Mouse (Mus musculus): ENCODE results near the gene Rnf10. TPM values are rescaled to one million over a fixed set of nuclear protein-coding genes. Genes with fewer than 3 reads are reported as not detected.

Rnf10 gene
- total RNA-seq, 2 experiments from 2014 or later = 248 to 266 TPM

DNA sequence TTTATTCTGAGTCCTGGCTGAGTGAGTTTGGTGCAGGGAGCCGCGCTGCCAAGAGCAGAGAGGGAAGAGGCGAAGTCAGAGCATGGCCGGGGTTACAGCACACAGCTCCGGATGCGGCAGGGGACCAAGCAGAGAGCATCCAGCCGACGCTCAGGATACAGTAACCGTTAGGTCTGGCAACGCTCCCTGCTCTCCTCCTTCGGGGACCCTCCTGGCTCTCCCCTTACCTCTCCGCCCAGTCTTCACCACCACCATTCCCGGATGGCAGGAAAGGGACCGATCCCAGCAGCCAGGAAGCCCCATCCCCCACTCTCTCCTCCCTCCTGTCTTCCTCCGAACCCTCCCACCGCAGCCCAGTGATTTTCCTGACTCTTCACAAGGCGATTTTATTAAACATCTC is 57.8 kb downstream of the Rnf10 start:
- DNase-seq (ENCODE audit: low spot score in 2 of 2) = peak; percentile 68 to 86
- intact Hi-C loops (cut with DNase I) = loop anchor here (2.0 kb wide), 1 partner anchor 16 kb away; no protein-coding TSS in a partner anchor

GRCm38 (mm10) chr5:115212861-115213260 is 59.8 kb downstream of the Rnf10 start:
- intact Hi-C loops (cut with DNase I) = no loop called here
- DNase-seq (ENCODE audit: low spot score in 2 of 2) = peak; percentile 32 to 85

DNA sequence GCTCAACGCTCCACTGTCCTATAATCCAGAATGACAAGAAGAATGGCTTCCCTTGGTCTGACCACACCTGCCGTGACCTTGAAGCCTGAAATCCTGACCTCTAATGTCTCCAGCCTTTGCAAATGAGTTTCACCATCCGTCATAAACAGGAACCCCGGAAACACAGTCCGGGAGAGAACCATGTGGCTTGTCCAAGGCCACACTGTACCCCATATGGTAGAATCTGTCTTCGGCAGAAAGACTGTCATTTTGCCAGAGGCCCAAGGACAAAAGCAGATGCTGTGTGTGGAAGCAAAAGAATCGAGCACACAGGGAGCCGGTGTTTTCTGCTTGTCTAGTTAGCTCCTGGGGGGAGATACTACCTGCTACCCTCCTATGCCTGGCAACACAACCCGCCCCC is 60.2 kb downstream of the Rnf10 start:
- intact Hi-C loops (cut with DNase I) = no loop called here
- DNase-seq (ENCODE audit: low spot score in 2 of 2) = peak in 1 of 2 experiments; percentile 61

DNA sequence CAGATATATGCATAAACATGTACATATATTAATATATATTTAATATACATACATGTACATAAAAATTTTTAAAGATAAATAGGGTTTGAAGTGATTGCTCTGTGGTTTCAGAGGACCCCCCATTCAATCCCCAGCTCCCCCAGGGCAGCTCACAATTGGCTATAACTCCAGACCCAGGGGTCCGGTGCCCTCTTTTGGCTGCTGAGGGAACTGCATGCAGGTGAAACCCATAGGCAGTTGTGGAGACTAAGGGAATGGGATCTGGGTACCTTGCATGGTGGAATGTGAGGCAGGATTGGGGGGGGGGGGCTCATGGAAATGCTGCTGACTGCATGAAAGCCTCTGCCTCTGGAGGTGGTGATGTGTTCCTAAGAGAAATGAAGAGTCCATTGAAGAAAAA is 62.3 kb downstream of the Rnf10 start:
- DNase-seq (ENCODE audit: low spot score in 2 of 2) = no peak
- intact Hi-C loops (cut with DNase I) = no loop called here

DNA sequence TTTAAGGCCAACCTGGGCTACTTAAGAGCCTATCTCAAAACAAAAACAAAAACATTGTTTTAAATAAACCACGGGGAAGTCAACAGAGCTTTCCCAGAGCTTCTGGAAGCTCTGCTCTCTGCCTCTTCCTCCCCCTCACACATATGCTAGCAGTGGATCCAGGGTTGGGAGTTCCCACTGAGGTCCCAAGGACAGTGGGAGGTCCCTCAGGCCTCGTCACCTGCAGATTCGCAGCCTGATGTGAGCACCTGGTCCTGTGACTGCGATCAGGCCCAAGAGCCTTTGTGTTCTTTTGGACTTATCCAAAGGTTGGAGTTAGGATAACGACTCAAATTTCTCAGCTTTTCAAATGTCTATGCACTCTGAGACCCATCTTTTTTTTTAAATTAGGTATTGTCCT is 64.1 kb downstream of the Rnf10 start:
- DNase-seq (ENCODE audit: low spot score in 2 of 2) = no peak
- intact Hi-C loops (cut with DNase I) = no loop called here

DNA sequence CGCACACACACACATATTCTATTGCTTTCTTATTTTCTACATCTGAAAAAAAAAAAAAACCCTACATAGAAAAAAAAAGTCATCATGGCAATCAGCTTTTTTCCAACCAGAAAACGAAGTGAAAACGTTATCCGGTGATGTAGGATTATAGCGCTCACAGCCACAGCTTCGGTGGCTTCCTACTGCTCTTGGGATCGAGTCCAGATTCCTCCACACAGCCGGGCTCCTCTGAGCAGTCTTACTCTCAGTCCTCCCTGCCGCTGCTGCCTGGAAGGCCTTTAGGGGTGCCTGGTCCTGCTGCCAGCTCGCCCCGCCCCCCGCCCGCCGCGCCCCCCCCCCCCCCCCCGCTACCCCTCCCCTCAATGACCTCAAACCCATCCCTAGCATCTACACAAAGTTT is 64.8 kb downstream of the Rnf10 start:
- intact Hi-C loops (cut with DNase I) = loop anchor here (2.0 kb wide), 1 partner anchor 27 kb away; the partner anchor contains the start of gene Pop5
- peak in 1 of 2 experiments; percentile 83 for DNase-seq (ENCODE audit: low spot score in 2 of 2)

DNA sequence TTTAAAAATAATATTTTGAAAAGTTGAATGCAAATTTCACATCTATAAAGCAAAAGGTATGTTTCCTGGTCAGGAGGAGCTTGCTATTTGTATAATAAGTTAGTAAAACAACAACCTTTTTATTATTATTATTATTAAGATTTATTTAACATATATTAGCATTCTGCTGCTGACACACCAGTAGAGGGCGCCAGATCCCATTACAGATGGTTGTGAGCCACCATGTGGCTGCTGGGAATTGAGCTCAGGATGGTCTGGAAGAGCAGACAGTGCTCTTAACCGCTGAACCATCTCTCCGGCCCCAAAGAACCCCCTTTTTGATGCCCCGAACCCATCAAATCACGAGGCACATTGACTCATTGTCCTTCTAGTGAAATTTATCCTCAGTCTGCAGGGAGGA is 65.5 kb downstream of the Rnf10 start:
- intact Hi-C loops (cut with DNase I) = loop anchor here (2.0 kb wide), 1 partner anchor 28 kb away; the partner anchor contains the start of gene Pop5
- DNase-seq (ENCODE audit: low spot score in 2 of 2) = no peak

DNA sequence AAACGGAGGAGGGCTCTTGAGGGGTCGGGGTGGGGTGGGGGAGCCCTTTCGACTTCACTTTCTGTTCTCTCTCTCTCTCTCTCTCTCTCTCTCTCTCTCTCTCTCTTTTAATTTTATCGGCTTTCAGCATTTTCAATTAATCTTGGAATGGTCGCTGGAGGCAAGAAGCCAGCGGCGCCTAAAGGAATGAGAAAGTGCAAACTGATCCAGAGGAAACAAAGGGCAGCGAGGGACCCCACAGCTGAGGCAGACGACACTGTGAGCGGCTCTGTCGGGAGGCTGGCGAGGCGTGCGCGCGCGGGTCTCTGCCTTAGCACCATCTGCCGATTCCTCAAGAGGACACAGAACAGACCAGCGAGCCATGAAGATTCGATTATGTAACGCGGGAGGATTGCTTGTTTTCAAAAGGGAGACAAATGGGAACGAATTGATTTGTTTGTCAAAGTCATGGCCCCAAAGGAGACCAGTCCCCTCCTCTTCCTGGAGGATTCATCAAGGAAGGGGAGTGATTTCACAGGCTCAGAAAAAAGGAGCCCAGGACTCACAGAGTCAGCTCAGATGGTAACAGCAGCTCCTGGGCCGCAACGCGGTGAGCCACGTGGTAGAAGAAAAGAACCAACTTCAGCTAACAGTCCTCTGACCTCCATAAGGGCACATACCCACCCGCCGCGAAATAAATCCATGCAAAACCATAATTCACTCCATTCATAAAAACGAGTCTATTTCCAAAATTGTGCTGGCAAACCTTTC is 68.0 kb downstream of the Rnf10 start:
- intact Hi-C loops (cut with DNase I) = no loop called here
- DNase-seq (ENCODE audit: low spot score in 2 of 2) = peak; percentile 65 to 85

DNA sequence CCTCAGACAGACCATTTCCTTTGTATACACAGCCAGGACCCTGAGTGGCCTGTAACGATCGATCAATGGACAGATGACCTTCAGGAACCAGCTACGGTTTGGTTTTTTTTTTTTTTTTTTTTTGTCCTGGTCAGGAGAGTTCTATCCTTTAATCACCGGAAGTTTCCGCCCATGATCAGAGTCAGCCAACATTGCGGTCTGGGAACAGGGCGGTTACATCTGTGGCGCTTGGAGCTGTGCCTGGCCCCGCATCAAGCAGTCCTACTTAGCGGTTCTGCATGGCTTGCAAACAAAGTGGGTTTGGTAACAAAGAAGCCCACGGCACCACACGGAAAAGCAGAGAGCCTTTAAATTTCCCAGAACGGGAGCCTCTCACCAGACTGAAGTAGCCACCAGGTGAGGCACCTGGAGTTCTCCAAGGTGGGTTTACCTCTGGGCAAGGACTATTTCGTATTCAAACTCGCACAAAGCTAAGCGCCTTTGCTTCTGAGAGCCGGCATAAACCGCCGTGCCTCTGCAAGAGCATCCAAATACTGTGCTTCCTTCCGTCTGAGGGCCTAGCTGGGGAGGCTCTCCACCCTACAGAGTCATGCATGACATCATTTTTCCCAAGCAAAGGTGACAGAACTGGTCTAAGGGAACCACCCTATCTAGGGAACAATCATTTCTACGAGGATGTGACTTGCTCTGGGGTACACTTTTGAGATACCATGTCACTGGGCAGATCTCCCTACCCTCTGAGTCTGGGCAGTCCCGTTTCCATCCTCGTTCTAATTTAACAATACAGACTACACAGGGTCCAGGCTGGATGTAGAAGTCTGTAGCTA is 68.8 kb downstream of the Rnf10 start:
- intact Hi-C loops (cut with DNase I) = no loop called here
- DNase-seq (ENCODE audit: low spot score in 2 of 2) = peak in 1 of 2 experiments; percentile 51

- intact Hi-C loops (cut with DNase I) = no loop called here
- DNase-seq (ENCODE audit: low spot score in 2 of 2) = peak in 1 of 2 experiments; percentile 62
Measured at GRCm38 (mm10) chr5:115194626-115195221, 78.0 kb downstream of the Rnf10 start.

GRCm38 (mm10) chr5:115193669-115194625 is 78.8 kb downstream of the Rnf10 start, which contains the start of gene Cabp1:
Gene Cabp1 (minus strand): TSS chr5:115194381.
- intact Hi-C loops (cut with DNase I) = no loop called here
- DNase-seq (ENCODE audit: low spot score in 2 of 2) = peak; percentile 69 to 74

DNA sequence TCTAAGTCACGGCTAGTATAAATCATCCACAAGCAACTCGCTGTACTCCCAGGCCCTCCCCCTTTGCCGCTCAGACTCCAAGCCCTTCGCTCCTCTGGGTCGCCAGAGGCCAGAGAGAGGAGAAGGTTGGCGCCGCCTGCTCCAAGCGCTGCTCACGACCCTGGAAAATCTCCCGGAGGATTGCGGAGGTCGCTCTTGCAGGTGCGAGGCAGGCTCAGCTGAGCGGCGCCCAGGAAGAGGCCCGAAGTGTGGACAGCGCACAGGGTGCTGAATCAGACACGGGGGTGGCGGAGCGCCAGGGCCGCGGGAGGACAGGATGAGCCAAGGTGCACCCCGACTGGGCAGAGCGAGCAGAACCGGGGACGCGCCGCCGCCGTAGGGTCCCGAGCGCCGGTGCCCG is 79.5 kb downstream of the Rnf10 start:
- peak; percentile 49 to 70 for DNase-seq (ENCODE audit: low spot score in 2 of 2)
- intact Hi-C loops (cut with DNase I) = no loop called here

- intact Hi-C loops (cut with DNase I) = no loop called here
- no peak for DNase-seq (ENCODE audit: low spot score in 2 of 2)
Measured at GRCm38 (mm10) chr5:115192828-115193195, 79.9 kb downstream of the Rnf10 start.

DNA sequence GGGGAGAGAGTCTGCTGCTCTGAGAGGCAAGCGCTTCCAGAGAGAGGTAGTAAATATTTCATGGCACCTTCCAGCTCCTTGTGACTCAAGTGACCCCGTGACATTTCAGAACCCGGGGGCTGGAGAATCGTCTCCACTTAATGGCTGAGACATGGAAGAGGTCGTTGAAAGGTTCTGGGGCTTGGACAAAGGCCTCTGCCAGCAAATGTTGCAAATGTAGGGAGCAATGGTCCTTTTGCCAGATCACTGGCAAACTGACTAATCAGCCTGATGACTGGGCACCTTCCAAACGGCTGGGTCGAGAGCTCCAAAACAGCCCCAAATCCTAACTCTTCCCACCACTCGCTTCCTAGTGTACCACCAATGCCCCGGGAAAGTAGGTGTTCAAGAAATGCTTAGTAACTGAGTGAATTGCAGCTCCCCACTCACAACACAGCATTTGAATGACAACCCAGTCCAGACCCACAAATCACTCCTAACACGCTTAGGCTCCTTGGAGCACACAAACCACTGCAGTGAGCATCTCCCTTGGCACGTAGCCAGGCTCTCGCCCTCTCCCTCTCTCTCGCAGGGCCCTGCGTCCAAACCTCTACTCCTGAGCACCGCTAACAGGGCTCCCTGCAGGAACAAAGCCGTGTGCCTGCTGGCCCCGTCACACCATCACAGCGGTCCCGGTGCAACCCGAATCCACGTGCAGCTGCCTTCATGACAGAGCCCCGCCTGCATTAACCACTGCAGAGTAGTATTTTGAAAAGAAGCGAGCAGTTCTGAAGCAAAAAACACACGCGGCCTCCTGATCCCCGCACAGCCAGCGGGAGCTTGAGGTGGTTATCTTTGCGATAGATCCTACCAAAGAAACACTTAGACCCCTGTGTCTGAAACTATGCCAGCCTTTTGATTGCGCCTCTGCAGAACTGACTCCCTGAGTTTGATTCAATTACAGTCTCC is 80.5 kb downstream of the Rnf10 start:
- intact Hi-C loops (cut with DNase I) = no loop called here
- DNase-seq (ENCODE audit: low spot score in 2 of 2) = peak; percentile 49 to 50
